Comparison of ENCODE assay signal across 8 mouse cellular contexts in the genomic region with DNA sequence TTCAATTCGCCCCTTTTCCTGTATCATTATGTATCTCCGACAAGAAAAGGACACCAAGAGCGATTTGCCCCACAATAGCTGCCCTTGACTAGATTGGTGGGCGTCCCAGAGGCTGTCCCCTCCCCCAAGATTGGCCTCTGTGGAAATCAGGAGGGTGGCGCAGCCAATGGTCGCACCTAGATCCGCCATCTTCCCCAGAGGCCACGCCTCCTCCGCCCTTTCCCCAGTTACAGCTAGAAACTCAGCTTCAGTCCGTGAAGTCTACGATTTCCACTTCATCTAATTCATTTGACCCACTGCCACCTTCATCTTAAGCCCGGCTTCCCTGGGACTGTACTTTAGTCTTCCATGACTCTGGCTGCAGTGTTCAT. TPM values are rescaled to one million over a fixed set of nuclear protein-coding genes. Genes with fewer than 3 reads are reported as not detected.
DNase-seq lines count a peak whose midpoint lies in the region; ATAC-seq and TF ChIP-seq lines count a peak whose summit lies in the region.

No protein-coding gene starts in this region.

- TF ChIP-seq CTCF in E14TG2a.4 (conservative IDR thresholded peaks at IDR 0.05; ENCODE audit: low read length): no peak
- no peak for TF ChIP-seq CTCF in olfactory bulb, adult 2 months (IDR thresholded peaks at IDR 0.05; ENCODE audit: insufficient read depth, low read depth, low read length)

- H3K4me1 ChIP-seq in E14TG2a.4 (replicated peaks; ENCODE audit: low read depth, low read length): peaks cover 72% of the 10 kb centered on the region
- H3K4me1 ChIP-seq in embryonic facial prominence, embryonic 12.5 days: peaks cover 4% of the 10 kb centered on the region; the same call in 1 of the 2 replicates
- peaks cover 6% of the 10 kb centered on the region; the same call in 1 of the 2 replicates for H3K4me1 ChIP-seq in intestine, embryonic 14.5 days (replicated peaks; ENCODE audit: control insufficient read depth, insufficient read depth, low read length)
- peaks cover 14% of the 10 kb centered on the region for H3K4me1 ChIP-seq in lung, embryonic 15.5 days
- H3K4me1 ChIP-seq in olfactory bulb, adult 2 months (ENCODE audit: control insufficient read depth, insufficient read depth, low read length): peaks cover 8% of the 10 kb centered on the region

- no peak for TF ChIP-seq POLR2A in olfactory bulb, adult 2 months (IDR thresholded peaks at IDR 0.05; ENCODE audit: insufficient read depth, low read depth, low read length)

- peak overlapping the region; percentile 43 for H3K4me2 ChIP-seq in embryonic facial prominence, embryonic 12.5 days (replicated peaks)
- peak overlapping the region; percentile 46 for H3K4me2 ChIP-seq in intestine, embryonic 14.5 days (ENCODE audit: low read length)
- H3K4me2 ChIP-seq in lung, embryonic 15.5 days: peak overlapping the region; percentile 70

- H3K27ac ChIP-seq in embryonic facial prominence, embryonic 12.5 days: no peak overlapping the region
- peak overlapping the region; percentile 3; the same call in 1 of the 2 replicates for H3K27ac ChIP-seq in intestine, embryonic 14.5 days (ENCODE audit: low read depth)
- peak overlapping the region; percentile 64 for H3K27ac ChIP-seq in lung, embryonic 15.5 days
- no peak overlapping the region for H3K27ac ChIP-seq in olfactory bulb, adult 2 months (ENCODE audit: insufficient read depth, low read depth, low read length)

- peaks cover 3% of the 10 kb centered on the region; the same call in 1 of the 2 replicates for H3K9me3 ChIP-seq in E14TG2a.4 (ENCODE audit: low read length)
- H3K9me3 ChIP-seq in embryonic facial prominence, embryonic 12.5 days: no peaks in the 10 kb centered on the region
- H3K9me3 ChIP-seq in intestine, embryonic 14.5 days (ENCODE audit: control insufficient read depth, low read length): no peaks in the 10 kb centered on the region
- H3K9me3 ChIP-seq in lung, embryonic 15.5 days: no peaks in the 10 kb centered on the region

- H3K27me3 ChIP-seq in E14TG2a.4 (ENCODE audit: insufficient read depth, low read length): no peaks in the 10 kb centered on the region
- no peaks in the 10 kb centered on the region for H3K27me3 ChIP-seq in embryonic facial prominence, embryonic 12.5 days
- no peaks in the 10 kb centered on the region for H3K27me3 ChIP-seq in intestine, embryonic 14.5 days (replicated peaks; ENCODE audit: control insufficient read depth, insufficient read depth, low read length)
- no peaks in the 10 kb centered on the region for H3K27me3 ChIP-seq in lung, embryonic 15.5 days

- no peaks in the 10 kb centered on the region for H3K36me3 ChIP-seq in E14TG2a.4 (ENCODE audit: insufficient read depth, low read length)
- H3K36me3 ChIP-seq in embryonic facial prominence, embryonic 12.5 days: no peaks in the 10 kb centered on the region
- no peaks in the 10 kb centered on the region for H3K36me3 ChIP-seq in intestine, embryonic 14.5 days (ENCODE audit: control insufficient read depth, insufficient read depth, low read length)
- no peaks in the 10 kb centered on the region for H3K36me3 ChIP-seq in lung, embryonic 15.5 days

- H3K9ac ChIP-seq in embryonic facial prominence, embryonic 12.5 days: no peak overlapping the region
- peak overlapping the region; percentile 27; the same call in 1 of the 2 replicates for H3K9ac ChIP-seq in intestine, embryonic 14.5 days (ENCODE audit: low read length)
- H3K9ac ChIP-seq in lung, embryonic 15.5 days: peak overlapping the region; percentile 36; the same call in 1 of the 2 replicates

- 3% methylated on average over 12 of the region's 12 CpGs for WGBS in embryonic facial prominence, embryonic 12.5 days
- 3% methylated on average over 12 of the region's 12 CpGs for WGBS in intestine, embryonic 14.5 days
- WGBS in lung, embryonic 15.5 days: 4% methylated on average over 12 of the region's 12 CpGs
- WGBS in olfactory bulb, adult 2 months: 5% methylated on average over 12 of the region's 12 CpGs

- peak overlapping the region; percentile 68 for H3K4me3 ChIP-seq in E14TG2a.4 (replicated peaks; ENCODE audit: low read length)
- peak overlapping the region; percentile 26 for H3K4me3 ChIP-seq in embryonic facial prominence, embryonic 12.5 days
- peak overlapping the region; percentile 32 for H3K4me3 ChIP-seq in intestine, embryonic 14.5 days (ENCODE audit: low read depth, low read length)
- peak overlapping the region; percentile 38 for H3K4me3 ChIP-seq in lung, embryonic 15.5 days
- H3K4me3 ChIP-seq in olfactory bulb, adult 2 months (ENCODE audit: insufficient read depth, low read depth, low read length): peak overlapping the region; percentile 28; the same call in 1 of the 2 replicates

- no peak for ATAC-seq in embryonic facial prominence, embryonic 12.5 days (ENCODE audit: insufficient number of reproducible peaks, insufficient read depth, low FRiP score, low TSS enrichment)
- ATAC-seq in intestine, embryonic 14.5 days (replicated peaks; ENCODE audit: low FRiP score, low TSS enrichment, low read depth): peak; percentile 40
- ATAC-seq in lung, embryonic 15.5 days (ENCODE audit: borderline replicate concordance, extremely low read depth, low FRiP score, low TSS enrichment): peak; percentile 72; the same call in 1 of the 2 replicates

- peak; percentile 42 to 71 for DNase-seq in cerebellum, postnatal 14 days
- DNase-seq in cerebellum, adult 11-12 months: no peak
- DNase-seq in intestine, embryonic 14.5 days (ENCODE audit: low spot score): peak; percentile 75
- DNase-seq in layer of hippocampus, adult 9-11 months: no peak

RNA-seq across cellular contexts. Expression of a gene that starts 14.0 kb away (rescaled TPM):
- polyA plus RNA-seq in embryonic facial prominence, embryonic 12.5 days (2016; fragmentation: Nextera tagmentation; extraction: Ambion mirVana): 218 and 222 TPM in 2 replicates
- 235 and 250 TPM in 2 replicates for polyA plus RNA-seq in intestine, embryonic 14.5 days (2014; fragmentation: Nextera tagmentation; extraction: Ambion mirVana)
- polyA plus RNA-seq in lung, embryonic 15.5 days (2015; fragmentation: Nextera tagmentation; extraction: Ambion mirVana): 256 and 265 TPM in 2 replicates
- polyA plus RNA-seq in olfactory bulb, adult 2 months (2012; ENCODE audit: insufficient read depth, insufficient read length, low replicate concordance, missing spikeins): 374 TPM in 1 of 2 replicates, not detected in the other

RNA-seq across cellular contexts. Expression of a gene that starts 49.6 kb away (rescaled TPM):
- polyA plus RNA-seq in embryonic facial prominence, embryonic 12.5 days (2016; fragmentation: Nextera tagmentation; extraction: Ambion mirVana): 184 and 193 TPM in 2 replicates
- polyA plus RNA-seq in intestine, embryonic 14.5 days (2014; fragmentation: Nextera tagmentation; extraction: Ambion mirVana): 194 and 228 TPM in 2 replicates
- polyA plus RNA-seq in lung, embryonic 15.5 days (2015; fragmentation: Nextera tagmentation; extraction: Ambion mirVana): 221 and 224 TPM in 2 replicates
- not detected in 2 replicates for polyA plus RNA-seq in olfactory bulb, adult 2 months (2012; ENCODE audit: insufficient read depth, insufficient read length, low replicate concordance, missing spikeins)

Comparison
In these comparisons a context has a peak if more than half of its experiments do, and no peak if none do; other contexts are left out.
1. DNase-seq: peak in cerebellum, postnatal 14 days (2 of 2) and intestine, embryonic 14.5 days (single experiment); none in cerebellum, adult 11-12 months (single experiment) and layer of hippocampus, adult 9-11 months (single experiment).
2. H3K27ac ChIP-seq: peak in intestine, embryonic 14.5 days (single experiment) and lung, embryonic 15.5 days (single experiment); none in embryonic facial prominence, embryonic 12.5 days (single experiment) and olfactory bulb, adult 2 months (single experiment).
3. Peak in every context shown above with its lines, with median percentiles within 50 percentile points of each other: H3K4me3 ChIP-seq and H3K4me2 ChIP-seq.